Mouse (Mus musculus) kidney, adult 11 months (tissue): ENCODE data around the gene Faf1.

Experiments used
- DNase-seq: peaks from one replicate; pipeline ENCODE4 v3.0.0; 2022

Faf1 gene

GRCm38 (mm10) chr4:109939291-109939690 is 262.9 kb downstream of the Faf1 start:
- no peak for DNase-seq

- no peak for DNase-seq
Measured at GRCm38 (mm10) chr4:109945554-109945953, 269.2 kb downstream of the Faf1 start.

GRCm38 (mm10) chr4:109949307-109949706 is 272.9 kb downstream of the Faf1 start:
- DNase-seq, result no peak

- DNase-seq, result no peak
Measured at GRCm38 (mm10) chr4:109953509-109953908, 277.1 kb downstream of the Faf1 start.

GRCm38 (mm10) chr4:109960201-109960935 is 284.0 kb downstream of the Faf1 start:
- DNase-seq, result no peak

GRCm38 (mm10) chr4:109963570-109964279 is 287.3 kb downstream of the Faf1 start:
- DNase-seq, result no peak

GRCm38 (mm10) chr4:109969561-109969960 is 293.2 kb downstream of the Faf1 start:
- no peak for DNase-seq

GRCm38 (mm10) chr4:109973991-109974654 is 297.7 kb downstream of the Faf1 start:
- no peak for DNase-seq

GRCm38 (mm10) chr4:109974655-109975380 is 298.4 kb downstream of the Faf1 start:
- no peak for DNase-seq

GRCm38 (mm10) chr4:109975381-109976240 is 299.2 kb downstream of the Faf1 start:
- DNase-seq, result no peak

GRCm38 (mm10) chr4:109976273-109977147 is 300.1 kb downstream of the Faf1 start:
- DNase-seq, result no peak

GRCm38 (mm10) chr4:109977148-109978067 is 301.0 kb downstream of the Faf1 start, which contains the start of gene Dmrta2:
TSS of gene Dmrta2 (plus strand) at chr4:109978053.
- DNase-seq, result no peak

- DNase-seq, result no peak
Measured at GRCm38 (mm10) chr4:109978068-109978857, 301.9 kb downstream of the Faf1 start.

- DNase-seq, result no peak
Measured at GRCm38 (mm10) chr4:109978858-109979340, 302.5 kb downstream of the Faf1 start.

GRCm38 (mm10) chr4:109979461-109980320 is 303.3 kb downstream of the Faf1 start:
- DNase-seq, result no peak

- no peak for DNase-seq
Measured at GRCm38 (mm10) chr4:109980321-109981082, 304.1 kb downstream of the Faf1 start.
